Mouse (Mus musculus) lung, postnatal 4 days (tissue): ENCODE results near the gene Htr5b.

ENCODE experiments used
- DNase-seq, 2 experiments: peaks; one replicate each; pipeline ENCODE4 v3.0.0; 2021

Htr5b gene

GRCm38 (mm10) chr1:121528399-121528720 lies at the start of gene Htr5b:
Gene Htr5b, minus strand, starts transcription at chr1:121528465.
- no peak for DNase-seq

- no peak for DNase-seq
Measured at GRCm38 (mm10) chr1:121577491-121577890, 49.2 kb upstream of the Htr5b start.

- no peak for DNase-seq
Measured at GRCm38 (mm10) chr1:121570522-121570921, 42.3 kb upstream of the Htr5b start.

GRCm38 (mm10) chr1:121567521-121568489 lies 39.5 kb upstream of the Htr5b start, which contains the start of gene Ddx18:
Gene Ddx18, minus strand, starts transcription at chr1:121567989.
- DNase-seq = peak; percentile 95 to 97

GRCm38 (mm10) chr1:121557861-121558260 lies 29.6 kb upstream of the Htr5b start:
- DNase-seq = no peak

- DNase-seq = no peak
Measured at GRCm38 (mm10) chr1:121551457-121551835, 23.2 kb upstream of the Htr5b start.

GRCm38 (mm10) chr1:121550801-121551456 lies 22.7 kb upstream of the Htr5b start:
- DNase-seq = no peak

- DNase-seq = no peak
Measured at GRCm38 (mm10) chr1:121549456-121549855, 21.2 kb upstream of the Htr5b start.

GRCm38 (mm10) chr1:121548667-121549066 lies 20.4 kb upstream of the Htr5b start:
- DNase-seq = no peak

GRCm38 (mm10) chr1:121546844-121547243 lies 18.6 kb upstream of the Htr5b start:
- no peak for DNase-seq

- no peak for DNase-seq
Measured at GRCm38 (mm10) chr1:121540361-121540760, 12.1 kb upstream of the Htr5b start.

GRCm38 (mm10) chr1:121531439-121531838 lies 3.2 kb upstream of the Htr5b start:
- no peak for DNase-seq

- DNase-seq = no peak
Measured at GRCm38 (mm10) chr1:121529286-121529685, 1.0 kb upstream of the Htr5b start.

GRCm38 (mm10) chr1:121527600-121528398 lies 466 bp downstream of the Htr5b start:
- no peak for DNase-seq

- DNase-seq = no peak
Measured at GRCm38 (mm10) chr1:121527061-121527460, 1.2 kb downstream of the Htr5b start.

- no peak for DNase-seq
Measured at GRCm38 (mm10) chr1:121518609-121519008, 9.7 kb downstream of the Htr5b start.

GRCm38 (mm10) chr1:121511966-121512365 lies 16.3 kb downstream of the Htr5b start:
- no peak for DNase-seq

GRCm38 (mm10) chr1:121511186-121511585 lies 17.1 kb downstream of the Htr5b start:
- no peak for DNase-seq

GRCm38 (mm10) chr1:121510420-121511140 lies 17.7 kb downstream of the Htr5b start:
- DNase-seq = no peak

- DNase-seq = no peak
Measured at GRCm38 (mm10) chr1:121508729-121509128, 19.5 kb downstream of the Htr5b start.

GRCm38 (mm10) chr1:121497093-121497492 lies 31.2 kb downstream of the Htr5b start:
- DNase-seq = no peak

- DNase-seq = peak in 1 of 2 experiments; percentile 32
Measured at GRCm38 (mm10) chr1:121490241-121490640, 38.0 kb downstream of the Htr5b start.
